Mouse (Mus musculus) gastrocnemius, adult 8-10 months (tissue): ENCODE data around the gene Rpl18. TPM values are rescaled to one million over a fixed set of nuclear protein-coding genes. Genes with fewer than 3 reads are reported as not detected.
A peak's percentile ranks its signal among the peaks of the same experiment; 100 is the strongest.

Experiments
- DNase-seq, 2 experiments: peaks; one replicate each; pipeline ENCODE4 v3.0.0; 2022; ENCODE audit warnings: low spot score in 2 of 2
- total RNA-seq, 4 experiments: library from RNA; stranded (reverse); gene quantifications; 2 replicates each; pipeline ENCODE4 v1.2.4; 2022

The Rpl18 gene
- 100 to 1,000 TPM; 479 to 609 (median 594) TPM for total RNA-seq

- peak; percentile 94 to 98 for DNase-seq
These were observed at the start of gene Rpl18 for GRCm38 (mm10) chr7:45715090-45715708. Gene Rpl18, plus strand, starts transcription at chr7:45715457.

- DNase-seq = no peak
These were observed 49.1 kb upstream of the Rpl18 start, which contains the start of gene Fut2 for GRCm38 (mm10) chr7:45666161-45666560. Gene Fut2, minus strand, starts transcription at chr7:45666394.

- no peak for DNase-seq
These were observed 47.5 kb upstream of the Rpl18 start for GRCm38 (mm10) chr7:45667761-45668160.

GRCm38 (mm10) chr7:45668921-45669320, 46.3 kb upstream of the Rpl18 start:
- DNase-seq = no peak

- no peak for DNase-seq
These were observed 37.5 kb upstream of the Rpl18 start for GRCm38 (mm10) chr7:45677627-45678295.

GRCm38 (mm10) chr7:45678513-45678912, 36.7 kb upstream of the Rpl18 start:
- DNase-seq = no peak

GRCm38 (mm10) chr7:45679966-45680621, 35.2 kb upstream of the Rpl18 start:
- DNase-seq = no peak

- peak; percentile 54 to 72 for DNase-seq
These were observed 34.1 kb upstream of the Rpl18 start for GRCm38 (mm10) chr7:45681046-45681736.

- DNase-seq = peak; percentile 72 to 80
These were observed 32.8 kb upstream of the Rpl18 start for GRCm38 (mm10) chr7:45682144-45683126.

- no peak for DNase-seq
These were observed 31.7 kb upstream of the Rpl18 start, which contains the start of gene Ntn5 for GRCm38 (mm10) chr7:45683396-45684050. Gene Ntn5, plus strand, starts transcription at chr7:45684022.

GRCm38 (mm10) chr7:45685811-45686210, 29.4 kb upstream of the Rpl18 start:
- no peak for DNase-seq

- DNase-seq = no peak
These were observed 28.4 kb upstream of the Rpl18 start for GRCm38 (mm10) chr7:45686841-45687240.

- no peak for DNase-seq
These were observed 26.2 kb upstream of the Rpl18 start for GRCm38 (mm10) chr7:45689099-45689498.

GRCm38 (mm10) chr7:45689800-45690199, 25.5 kb upstream of the Rpl18 start:
- no peak for DNase-seq

GRCm38 (mm10) chr7:45692364-45692763, 22.9 kb upstream of the Rpl18 start:
- no peak for DNase-seq

GRCm38 (mm10) chr7:45693921-45694591, 21.2 kb upstream of the Rpl18 start, which contains the start of gene Sec1:
Gene Sec1, minus strand, starts transcription at chr7:45694402.
- no peak for DNase-seq

GRCm38 (mm10) chr7:45695098-45695497, 20.2 kb upstream of the Rpl18 start:
- no peak for DNase-seq

- DNase-seq = no peak
These were observed 17.4 kb upstream of the Rpl18 start for GRCm38 (mm10) chr7:45697894-45698293.

- no peak for DNase-seq
These were observed 15.6 kb upstream of the Rpl18 start, which contains the start of gene Car11 for GRCm38 (mm10) chr7:45699523-45700141. Gene Car11, plus strand, starts transcription at chr7:45699843.
